Mouse (Mus musculus) heart, embryonic 10.5 days (tissue): ENCODE data around the gene Cpn2. TPM values are rescaled to one million over a fixed set of nuclear protein-coding genes. Genes with fewer than 3 reads are reported as not detected.
A peak's percentile ranks its signal among the peaks of the same experiment; 100 is the strongest.

Experiments
- DNase-seq: peaks from one replicate; pipeline ENCODE4 v3.0.0-alpha.2; 2017; ENCODE audit warnings: low spot score
- H3K27ac ChIP-seq: fragments of 300-500 bp; sonication (generic); 2 replicates; pipeline ENCODE4 v1.5.1; 2016; ENCODE audit warnings: mild to moderate bottlenecking
- H3K27me3 ChIP-seq: fragments of 300-500 bp; sonication (generic); 2 replicates; pipeline ENCODE4 v1.6.1; 2016; ENCODE audit warnings: mild to moderate bottlenecking; ENCODE audit not compliant: poor library complexity, insufficient read depth, severe bottlenecking
- H3K36me3 ChIP-seq: fragments of 300-500 bp; sonication (generic); 2 replicates; pipeline ENCODE4 v1.6.1; 2016; ENCODE audit warnings: mild to moderate bottlenecking, moderate library complexity
- H3K4me1 ChIP-seq: fragments of 300-500 bp; sonication (generic); 2 replicates; pipeline ENCODE4 v1.6.1; 2016; ENCODE audit warnings: mild to moderate bottlenecking
- H3K4me3 ChIP-seq: fragments of 300-500 bp; sonication (generic); 2 replicates; pipeline ENCODE4 v1.5.1; 2016; ENCODE audit warnings: mild to moderate bottlenecking, moderate library complexity
- H3K9me3 ChIP-seq: fragments of 300-500 bp; sonication (generic); 2 replicates; pipeline ENCODE4 v1.6.1; 2016; ENCODE audit warnings: mild to moderate bottlenecking, moderate library complexity
- WGBS: fragments of 180-500 bp; shearing (Covaris S2); methylation state at CpG from one replicate; pipeline ENCODE4 v1.1.7; 2016; 5-methylcytosine and 5-hydroxymethylcytosine counted together
- polyA plus RNA-seq: library from polyadenylated mRNA; unstranded; fragments of >200 nt; fragmentation: Nextera tagmentation; extraction: Ambion mirVana; gene quantifications from 2 replicates; pipeline ENCODE4 v1.2.1, GENCODE M21; 2016

The Cpn2 gene
- polyA plus RNA-seq, 1 experiment from 2014 or later: 0.23 TPM

DNA sequence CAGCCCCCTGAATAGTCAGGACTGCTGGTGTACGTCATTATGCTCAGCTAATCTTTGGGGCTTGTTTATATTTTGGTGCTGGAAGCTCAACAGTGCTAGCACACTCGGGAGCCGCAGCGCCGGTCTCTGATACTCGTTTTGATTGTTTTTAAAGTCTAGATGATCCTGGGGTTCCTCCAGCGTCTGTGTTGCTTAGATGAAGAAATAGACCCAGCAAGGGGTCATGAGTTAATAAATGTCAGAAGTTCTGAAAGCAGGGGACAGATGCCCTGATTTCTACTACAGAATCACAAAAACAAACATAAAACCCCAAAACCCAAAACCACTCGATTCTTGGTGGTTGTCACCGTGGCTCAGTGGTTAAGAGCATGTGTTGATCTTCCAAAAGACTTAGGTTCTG lies 13.4 kb downstream of the Cpn2 start:
- no peaks in the 10 kb centered on the region for H3K36me3 ChIP-seq
- 74% methylated on average over 9 of the region's 9 CpGs for WGBS
- no peaks in the 10 kb centered on the region for H3K9me3 ChIP-seq
- DNase-seq: no peak
- no peak overlapping the region for H3K4me3 ChIP-seq
- H3K27me3 ChIP-seq: peaks cover 44% of the 10 kb centered on the region
- H3K4me1 ChIP-seq: peaks cover 22% of the 10 kb centered on the region
- no peak overlapping the region for H3K27ac ChIP-seq

DNA sequence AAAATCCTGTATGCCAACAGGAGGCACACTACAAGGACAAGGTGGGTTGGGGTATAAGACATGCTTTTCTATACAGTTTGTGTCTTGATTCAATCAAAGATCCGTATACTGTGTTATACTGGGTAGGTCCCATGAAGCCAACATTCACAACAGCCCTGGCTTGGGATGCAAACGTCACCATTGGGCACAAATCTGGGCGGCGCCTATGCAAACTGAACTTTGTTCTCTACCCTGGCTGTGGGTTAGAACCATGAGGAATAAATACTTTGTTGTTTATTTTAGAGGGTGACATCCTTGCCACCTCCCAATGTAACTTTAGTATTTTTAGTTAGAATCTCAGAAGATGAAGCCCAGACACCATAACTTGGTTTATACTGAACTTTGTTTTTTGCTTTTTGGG lies 13.9 kb downstream of the Cpn2 start:
- Histone ChIP-seq H3K36me3 (no peaks in the 10 kb centered on the region), H3K9me3 (no peaks in the 10 kb centered on the region), H3K4me3 (no peak overlapping the region), H3K4me1 (peaks cover 21% of the 10 kb centered on the region), H3K27me3 (peaks cover 43% of the 10 kb centered on the region), H3K27ac (no peak overlapping the region)
- WGBS: 79% methylated on average over 4 of the region's 4 CpGs
- DNase-seq: no peak

DNA sequence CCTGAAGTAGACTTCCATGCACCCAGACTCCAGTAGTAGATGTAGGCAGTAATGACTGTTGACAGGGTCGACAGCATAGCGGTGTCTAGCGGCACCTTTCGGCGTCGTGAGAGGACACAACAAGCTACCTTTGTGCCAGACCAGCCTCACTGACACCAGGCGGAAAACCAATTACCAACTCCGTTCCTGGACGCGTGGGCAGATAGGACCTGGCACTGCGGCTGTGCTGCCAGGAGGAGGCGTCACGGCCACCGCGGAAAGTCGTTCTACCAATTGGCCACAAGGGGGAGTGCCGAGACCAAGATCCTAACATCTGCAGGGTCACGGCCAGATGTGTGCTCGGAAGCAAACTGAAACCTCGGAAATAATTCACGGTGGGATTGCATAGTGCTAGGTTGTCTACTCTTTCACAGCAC lies 15.3 kb downstream of the Cpn2 start:
- no peak overlapping the region for H3K27ac ChIP-seq

DNA sequence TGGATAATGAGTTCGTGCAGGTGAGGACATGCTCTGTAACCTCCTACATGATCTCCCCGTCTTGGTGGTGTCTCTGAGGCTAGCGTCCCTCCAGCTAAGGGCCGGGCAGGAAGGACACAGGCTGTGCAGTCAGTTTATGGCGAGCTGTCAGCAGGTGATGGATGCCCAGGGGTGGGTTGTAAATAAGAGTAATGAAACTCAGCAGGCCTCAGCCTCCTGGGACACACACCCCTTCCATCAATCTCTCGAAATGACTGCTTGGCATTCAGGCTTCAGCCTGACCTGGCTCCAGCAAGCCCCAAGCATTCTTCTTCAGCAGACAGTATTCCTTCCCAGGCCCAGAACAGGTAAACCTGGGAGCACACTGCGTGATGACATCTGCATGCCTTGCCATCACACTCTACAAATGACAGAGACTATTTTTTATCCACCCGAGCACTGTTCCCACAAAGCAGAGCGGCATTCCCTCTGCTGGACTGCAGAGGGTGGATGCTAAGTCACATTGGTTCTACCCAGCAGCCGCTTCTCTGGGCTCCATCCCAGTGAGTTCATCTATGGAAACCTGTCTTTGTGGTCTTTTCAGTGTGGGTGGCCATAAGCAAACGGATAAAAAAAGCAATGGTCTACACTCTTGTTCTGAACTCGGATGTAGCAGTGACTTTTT lies 23.1 kb downstream of the Cpn2 start:
- H3K36me3 ChIP-seq: no peaks in the 10 kb centered on the region
- DNase-seq: no peak
- H3K4me3 ChIP-seq: no peak overlapping the region
- peaks cover 23% of the 10 kb centered on the region for H3K4me1 ChIP-seq
- WGBS: 60% methylated on average over 12 of the region's 12 CpGs
- H3K27me3 ChIP-seq: peaks cover 30% of the 10 kb centered on the region
- H3K27ac ChIP-seq: no peak overlapping the region
- H3K9me3 ChIP-seq: no peaks in the 10 kb centered on the region

More for the DNA sequence above, 15.3 kb downstream of the Cpn2 start:
- DNase-seq: peak; percentile 86
- H3K4me3 ChIP-seq: peak overlapping the region; percentile 40
- 2% methylated on average over 21 of the region's 21 CpGs for whole genome bisulfite sequencing
- H3K9me3 ChIP-seq: no peaks in the 10 kb centered on the region
- H3K27me3 ChIP-seq: peaks cover 38% of the 10 kb centered on the region
- H3K36me3 ChIP-seq: no peaks in the 10 kb centered on the region
- peaks cover 11% of the 10 kb centered on the region for H3K4me1 ChIP-seq

DNA sequence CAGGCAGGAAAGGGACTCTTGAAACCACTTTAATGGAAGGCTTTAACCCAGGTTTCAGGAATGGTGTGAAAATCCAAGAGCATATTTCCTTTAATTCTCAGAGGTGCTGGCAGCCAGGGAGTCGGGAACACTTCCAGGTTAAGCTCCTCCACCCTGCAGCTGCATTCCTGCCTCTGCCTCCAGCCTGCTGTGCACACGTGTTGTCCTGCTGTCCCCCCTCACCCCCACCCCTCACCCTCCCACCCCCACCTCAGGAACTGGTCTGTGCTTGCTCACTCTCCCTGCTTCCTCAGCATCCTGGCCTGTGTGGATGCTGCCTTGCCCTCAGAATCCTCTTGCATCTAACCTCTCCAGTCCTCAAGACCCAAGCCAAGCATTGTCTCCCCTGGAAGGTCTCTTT lies 25.7 kb downstream of the Cpn2 start:
- Histone ChIP-seq H3K36me3 (no peaks in the 10 kb centered on the region), H3K4me3 (peak overlapping the region; percentile 36; the same call in 1 of the 2 replicates), H3K27me3 (peaks cover 52% of the 10 kb centered on the region), H3K27ac (peak overlapping the region; percentile 56), H3K4me1 (peaks cover 23% of the 10 kb centered on the region), H3K9me3 (no peaks in the 10 kb centered on the region)
- no peak for DNase-seq
- WGBS: 9% methylated on average over 2 of the region's 2 CpGs

DNA sequence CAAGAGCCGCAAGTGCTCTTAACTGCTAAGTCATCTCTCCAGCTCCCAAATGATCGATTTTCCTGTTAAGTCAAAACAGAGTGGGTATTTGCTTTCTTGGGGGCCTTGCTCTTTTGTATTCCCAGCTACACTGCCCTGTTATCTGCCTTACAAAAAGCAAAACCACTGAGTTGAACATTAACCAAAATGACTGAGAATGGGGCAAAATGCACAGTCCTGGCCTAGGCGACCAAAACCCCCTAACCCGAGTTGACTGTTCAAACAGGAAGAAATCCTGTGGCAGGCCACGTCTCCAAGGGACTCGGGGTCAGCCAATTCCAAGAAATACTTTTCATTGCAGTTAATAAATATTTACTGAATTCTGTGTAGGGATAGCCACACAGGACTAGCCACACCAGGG lies 28.5 kb downstream of the Cpn2 start:
- no peaks in the 10 kb centered on the region for H3K36me3 ChIP-seq
- H3K27me3 ChIP-seq: peaks cover 73% of the 10 kb centered on the region
- H3K4me3 ChIP-seq: no peak overlapping the region; the same call in 1 of the 2 replicates
- 81% methylated on average over 6 of the region's 6 CpGs for WGBS
- H3K27ac ChIP-seq: no peak overlapping the region
- DNase-seq: no peak
- no peaks in the 10 kb centered on the region for H3K9me3 ChIP-seq
- H3K4me1 ChIP-seq: peaks cover 45% of the 10 kb centered on the region

DNA sequence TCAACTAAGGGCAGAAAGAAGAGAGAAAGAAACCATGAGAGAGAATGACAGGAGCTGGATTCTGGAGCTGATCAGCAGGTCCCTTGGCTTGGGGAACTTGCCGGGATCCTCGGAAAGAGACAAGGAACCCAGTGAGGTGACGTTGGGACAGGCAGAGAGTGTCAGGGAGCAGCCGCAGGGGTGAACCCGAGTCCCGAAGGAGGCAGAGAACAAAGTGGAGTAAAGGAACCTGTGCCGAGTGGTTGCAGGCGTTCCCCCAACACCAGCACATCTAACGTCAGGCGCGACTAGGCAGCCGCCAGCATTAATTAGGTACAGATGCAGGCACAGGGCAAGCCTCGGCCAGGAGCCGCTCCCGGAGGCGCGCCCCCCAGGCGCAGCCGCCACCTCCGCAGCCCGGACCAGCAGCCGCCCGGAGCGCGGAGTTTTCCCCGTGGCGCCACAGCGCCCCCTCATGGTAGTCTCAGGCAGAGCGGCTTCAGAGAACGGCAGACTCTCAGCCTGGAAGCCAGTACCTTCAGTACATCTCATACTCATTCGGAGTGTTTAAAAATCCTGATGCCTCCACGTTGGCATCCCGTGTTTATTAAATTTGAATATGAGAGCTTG lies 31.1 kb downstream of the Cpn2 start:
- H3K36me3 ChIP-seq: no peaks in the 10 kb centered on the region
- 2% methylated on average over 33 of the region's 33 CpGs for WGBS
- peak overlapping the region; percentile 57 for H3K4me3 ChIP-seq
- H3K27ac ChIP-seq: peak overlapping the region; percentile 76
- peaks cover 26% of the 10 kb centered on the region for H3K4me1 ChIP-seq
- no peaks in the 10 kb centered on the region for H3K9me3 ChIP-seq
- peak; percentile 86 for DNase-seq
- H3K27me3 ChIP-seq: peaks cover 88% of the 10 kb centered on the region

DNA sequence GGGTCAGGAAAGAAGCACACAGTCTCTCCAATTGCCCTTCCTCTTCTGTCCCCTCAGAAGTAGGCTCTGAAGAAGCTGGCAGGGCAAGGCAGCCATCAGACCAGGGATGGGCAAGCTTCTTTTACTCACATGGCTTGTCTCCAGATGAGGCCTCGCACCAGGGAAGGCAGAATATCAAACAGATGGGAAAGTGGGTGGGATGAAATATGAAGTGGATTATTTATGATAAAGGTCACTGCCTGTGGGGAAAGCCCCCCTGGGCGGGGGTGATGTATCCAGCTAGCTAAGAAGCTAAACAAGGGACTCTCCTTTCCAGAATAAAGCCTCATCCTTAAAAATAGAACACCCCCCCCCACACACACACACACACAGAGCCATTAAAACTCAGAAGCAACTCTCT lies 31.7 kb downstream of the Cpn2 start:
- Histone ChIP-seq H3K9me3 (no peaks in the 10 kb centered on the region), H3K36me3 (no peaks in the 10 kb centered on the region), H3K4me3 (peak overlapping the region; percentile 57), H3K27me3 (peaks cover 84% of the 10 kb centered on the region), H3K4me1 (peaks cover 22% of the 10 kb centered on the region), H3K27ac (no peak overlapping the region)
- DNase-seq: no peak
- 51% methylated on average over 2 of the region's 2 CpGs for WGBS

DNA sequence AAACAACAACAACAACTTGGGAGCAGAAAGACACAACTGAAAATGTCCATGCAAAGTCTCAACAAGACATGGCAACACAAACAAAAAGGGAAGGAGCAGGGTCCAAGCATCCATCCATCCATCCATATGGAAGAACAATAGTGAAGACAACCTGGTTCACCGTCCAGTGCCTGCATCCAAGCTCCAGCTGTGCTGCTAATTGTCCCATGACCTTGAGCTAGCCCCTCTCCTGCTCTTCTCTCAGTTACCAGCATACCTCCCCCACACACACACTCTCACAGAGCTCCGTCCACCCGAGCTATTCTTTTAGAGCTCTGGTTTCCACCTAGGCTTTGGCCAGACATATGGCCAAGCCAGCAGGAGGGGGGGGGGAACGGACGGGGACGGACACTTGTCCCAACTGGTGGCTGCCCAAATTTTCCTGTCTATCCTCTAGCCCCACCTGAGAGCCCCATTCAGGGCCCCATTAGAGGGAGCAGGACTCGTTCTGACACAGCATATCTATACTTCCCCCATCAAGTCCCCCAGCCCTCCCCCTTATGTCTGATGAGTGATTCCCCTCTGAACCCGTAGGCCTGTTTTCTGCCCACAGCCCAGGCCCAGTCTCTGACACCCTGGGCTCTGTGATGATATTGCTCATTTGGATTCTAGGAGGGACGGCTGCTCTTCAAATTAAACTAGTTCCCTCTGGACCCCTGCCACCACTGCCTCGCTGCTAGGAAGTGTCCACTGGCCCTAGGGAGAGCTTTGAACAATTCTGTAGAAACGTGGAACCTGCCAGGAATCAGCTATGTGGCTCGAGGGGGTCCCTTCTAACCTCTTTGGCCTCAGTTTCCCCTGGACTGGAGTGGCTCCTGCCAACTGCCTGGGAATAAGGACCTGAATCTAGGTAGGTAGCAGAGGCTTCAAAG lies 32.4 kb downstream of the Cpn2 start:
- no peak for DNase-seq
- Histone ChIP-seq H3K4me1 (peaks cover 22% of the 10 kb centered on the region), H3K27me3 (peaks cover 81% of the 10 kb centered on the region), H3K27ac (no peak overlapping the region), H3K4me3 (no peak overlapping the region), H3K9me3 (no peaks in the 10 kb centered on the region), H3K36me3 (no peaks in the 10 kb centered on the region)
- WGBS: 59% methylated on average over 12 of the region's 12 CpGs

DNA sequence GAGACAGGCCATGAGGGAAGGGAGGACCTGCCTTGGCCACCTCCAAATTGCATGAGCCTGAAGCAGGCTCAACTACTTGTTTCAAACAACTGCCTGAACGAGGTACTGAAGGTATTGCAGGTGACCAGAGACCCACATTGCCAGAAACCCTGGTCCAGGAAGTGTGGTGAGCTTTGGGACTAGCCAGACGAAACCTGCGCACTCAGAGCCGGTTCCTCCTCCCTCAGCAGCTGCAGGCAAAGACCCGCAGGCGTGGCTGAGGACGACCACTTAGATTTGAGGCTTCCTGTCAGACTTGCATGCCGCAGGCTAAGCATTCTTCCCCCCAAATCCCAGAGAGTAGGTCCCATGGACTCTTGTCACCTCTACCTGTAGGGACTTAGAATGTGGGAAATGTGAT lies 33.2 kb downstream of the Cpn2 start:
- no peak overlapping the region for H3K4me3 ChIP-seq
- H3K27ac ChIP-seq: no peak overlapping the region
- DNase-seq: no peak
- peaks cover 22% of the 10 kb centered on the region for H3K4me1 ChIP-seq
- peaks cover 78% of the 10 kb centered on the region for H3K27me3 ChIP-seq
- WGBS: 48% methylated on average over 8 of the region's 8 CpGs
- no peaks in the 10 kb centered on the region for H3K9me3 ChIP-seq
- H3K36me3 ChIP-seq: no peaks in the 10 kb centered on the region

DNA sequence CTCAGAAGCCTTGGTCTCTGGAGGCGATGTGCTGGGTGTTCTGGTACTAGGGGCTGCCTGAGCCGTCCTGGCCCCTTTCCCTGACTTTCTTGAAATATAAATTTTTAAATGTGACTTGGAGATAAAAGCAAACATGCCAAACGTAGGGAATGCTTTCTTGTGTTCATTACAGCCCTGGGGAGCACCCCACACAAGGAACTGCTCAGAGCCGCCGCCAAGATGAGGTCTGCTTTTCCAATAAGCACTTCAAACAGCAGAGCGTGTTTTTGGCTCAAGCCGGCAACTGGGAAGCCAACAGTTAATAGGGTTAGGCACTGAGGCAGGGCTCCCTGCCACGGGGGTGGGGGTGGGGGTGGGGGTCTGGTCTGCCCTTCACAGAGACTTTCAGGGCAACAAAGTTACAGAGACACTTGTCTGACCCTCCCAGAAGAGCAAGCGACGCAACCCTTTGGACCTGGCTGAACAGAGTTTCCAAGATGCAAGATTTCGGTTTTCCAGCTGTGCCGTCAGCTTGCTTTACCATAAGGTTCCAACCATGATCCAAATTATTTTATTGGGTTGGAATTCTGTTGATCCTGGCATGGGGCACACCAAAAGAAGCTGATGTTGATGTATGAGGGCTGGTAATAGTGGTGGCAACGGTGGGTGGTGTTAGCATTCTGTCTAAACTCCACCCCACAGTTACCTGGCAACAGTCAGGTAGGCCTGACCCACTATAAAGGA lies 35.3 kb downstream of the Cpn2 start:
- DNase-seq: no peak
- Histone ChIP-seq H3K27ac (no peak overlapping the region), H3K9me3 (no peaks in the 10 kb centered on the region), H3K27me3 (peaks cover 68% of the 10 kb centered on the region), H3K36me3 (no peaks in the 10 kb centered on the region), H3K4me3 (no peak overlapping the region), H3K4me1 (peaks cover 29% of the 10 kb centered on the region)
- 32% methylated on average over 13 of the region's 13 CpGs for WGBS

DNA sequence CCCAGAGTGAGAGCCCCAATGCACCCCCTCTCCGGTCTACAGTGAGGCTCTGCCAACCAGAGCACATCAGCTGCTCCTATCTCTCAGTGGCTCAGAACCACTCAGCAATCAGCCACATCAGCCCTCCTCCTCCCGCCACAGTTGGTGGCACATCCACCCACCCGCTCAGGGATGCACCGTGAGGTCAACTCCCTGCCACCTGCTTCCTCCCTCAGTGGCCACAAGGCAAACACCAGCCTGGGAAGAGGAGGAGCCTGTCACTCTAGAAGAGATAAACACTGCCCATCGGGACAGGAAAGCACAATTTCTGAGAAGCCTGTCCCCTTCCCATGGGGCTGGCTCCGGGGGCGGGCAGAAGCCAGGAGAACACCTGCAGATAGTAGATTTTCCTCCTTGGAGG lies 39.9 kb downstream of the Cpn2 start:
- no peaks in the 10 kb centered on the region for H3K9me3 ChIP-seq
- peaks cover 35% of the 10 kb centered on the region; the same call in 1 of the 2 replicates for H3K27me3 ChIP-seq
- no peak overlapping the region for H3K27ac ChIP-seq
- 34% methylated on average over 7 of the region's 7 CpGs for WGBS
- no peaks in the 10 kb centered on the region for H3K36me3 ChIP-seq
- no peak for DNase-seq
- H3K4me3 ChIP-seq: no peak overlapping the region
- H3K4me1 ChIP-seq: peaks cover 7% of the 10 kb centered on the region
